Mouse (Mus musculus) gastrocnemius, postnatal 4 days (tissue): ENCODE results near the gene Olfr605. TPM values are rescaled to one million over a fixed set of nuclear protein-coding genes. Genes with fewer than 3 reads are reported as not detected.
"Not testable (repeated sequence)": the region's sequence is repeated elsewhere in the genome, so short reads cannot be mapped to it uniquely, and the experiment has no call there.

Source experiments
- DNase-seq, 2 experiments: peaks; one replicate each; pipeline ENCODE4 v3.0.0; 2021 to 2022; ENCODE audit warnings: low spot score in 2 of 2, mixed read lengths in 2 of 2
- long read RNA-seq, 2 experiments: library from polyadenylated mRNA; stranded (forward); transcript quantifications; one replicate each; pipeline ENCODE4 v2.0.0; 2021
- microRNA-seq: library from miRNA; unstranded; fragments of <30 nt; microRNA quantifications from one replicate; pipeline ENCODE4 v1.2.0, GENCODE M21; 2021
- total RNA-seq, 2 experiments: library from RNA; stranded (reverse); gene quantifications; 2 replicates each; pipeline ENCODE4 v1.2.3; 2021

The Olfr605 gene
- not detected for total RNA-seq
- long read RNA-seq, experiment 1: 0 reads
- long read RNA-seq, experiment 2: 0 reads

DNA sequence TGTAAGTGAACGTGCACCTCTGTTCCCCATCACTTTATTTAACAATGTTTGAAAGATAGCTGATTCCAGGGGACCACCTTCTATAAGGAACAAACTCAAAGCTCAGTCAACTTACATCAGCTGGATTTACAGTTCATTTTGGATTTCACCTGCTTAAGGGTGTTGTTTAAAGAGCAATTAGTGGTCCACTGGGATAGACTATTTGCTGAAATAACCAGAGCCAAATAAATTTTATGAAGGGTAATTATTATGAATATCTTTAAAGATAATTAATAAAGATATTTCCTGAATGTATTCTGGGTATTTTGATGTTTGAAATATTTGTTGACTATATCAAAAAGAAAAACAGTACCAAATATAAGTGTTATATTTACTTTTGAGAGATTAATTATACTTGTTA lies at the start of gene Olfr605:
Olfr605 (minus strand) TSS at position 101 of the 400 bp plus-strand sequence.
- DNase-seq: no peak

DNA sequence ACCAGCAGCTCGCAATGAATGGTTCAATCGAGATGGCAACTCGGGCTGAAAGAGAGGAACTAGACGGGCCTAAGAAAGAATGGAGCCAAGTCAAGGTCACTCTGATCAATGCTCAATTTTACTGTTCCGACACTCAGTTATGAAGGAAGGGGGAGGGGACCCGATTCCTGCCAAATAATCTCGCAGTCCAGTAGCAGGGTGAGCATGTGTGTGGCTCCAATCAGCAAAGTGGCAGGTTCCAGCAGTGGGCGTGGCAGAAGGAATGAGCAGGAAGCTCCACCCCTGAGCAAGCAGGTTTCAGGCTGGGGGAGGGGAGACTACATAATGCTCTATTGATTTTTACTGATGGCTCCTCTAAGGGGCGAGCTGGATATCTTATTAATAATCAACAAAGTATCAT lies 31.9 kb upstream of the Olfr605 start:
- not testable (repeated sequence) for DNase-seq

- DNase-seq: no peak
Measured at GRCm38 (mm10) chr7:103469577-103469976, 24.3 kb upstream of the Olfr605 start, which contains the start of gene Olfr608. Gene Olfr608, plus strand, starts transcription at chr7:103469877.

DNA sequence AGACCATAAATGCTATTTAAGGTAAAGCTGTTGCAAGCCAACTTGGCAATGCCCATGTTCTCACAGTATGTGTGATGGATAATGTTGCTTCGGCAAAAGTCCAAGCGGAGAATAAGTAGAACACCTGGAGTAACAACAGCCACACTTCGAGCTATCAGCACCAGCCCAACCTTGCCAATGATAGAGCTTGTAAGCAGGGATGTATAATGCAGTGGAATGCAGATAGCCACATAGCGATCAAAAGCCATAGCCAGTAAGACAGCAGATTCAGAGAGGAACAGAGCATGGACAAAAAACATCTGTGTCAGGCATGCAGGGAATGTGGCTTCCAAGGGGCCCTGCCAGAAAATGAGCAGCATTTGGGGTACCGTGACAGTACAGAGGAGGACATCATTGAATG lies 15.4 kb upstream of the Olfr605 start:
- no peak for DNase-seq

GRCm38 (mm10) chr7:103448746-103449145 lies 3.5 kb upstream of the Olfr605 start, which contains the start of gene Olfr606:
Gene Olfr606, plus strand, starts transcription at chr7:103449046.
- no peak for DNase-seq

GRCm38 (mm10) chr7:103414772-103415171 lies 30.5 kb downstream of the Olfr605 start, which contains the start of gene Usp17lc:
Gene Usp17lc, plus strand, starts transcription at chr7:103415072.
- not testable (repeated sequence) for DNase-seq

DNA sequence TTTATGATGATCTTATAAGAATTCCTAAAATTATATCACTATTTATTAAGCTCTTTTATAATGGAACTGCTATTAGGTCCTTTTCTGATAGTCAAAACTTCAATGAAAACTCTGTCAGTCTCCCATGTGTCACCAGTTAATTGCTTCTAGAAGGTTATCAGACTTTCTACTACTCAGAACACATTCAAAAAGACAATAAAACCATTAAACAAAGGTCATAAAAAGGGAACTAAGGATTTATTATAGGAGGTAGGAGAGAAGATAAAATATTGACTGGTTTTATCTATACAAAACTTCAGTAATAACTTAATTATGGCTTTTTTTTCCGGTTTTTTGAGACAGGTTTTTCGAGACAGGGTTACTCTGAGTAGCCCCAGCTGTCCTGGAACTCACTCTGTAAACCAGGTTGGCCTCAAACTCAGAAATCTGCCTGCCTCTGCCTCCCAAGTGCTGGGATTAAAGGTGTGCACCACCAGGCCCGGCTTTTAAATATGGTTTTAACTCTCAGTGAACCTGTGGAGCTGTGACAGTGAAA lies 38.7 kb downstream of the Olfr605 start:
- DNase-seq: not testable (repeated sequence)

DNA sequence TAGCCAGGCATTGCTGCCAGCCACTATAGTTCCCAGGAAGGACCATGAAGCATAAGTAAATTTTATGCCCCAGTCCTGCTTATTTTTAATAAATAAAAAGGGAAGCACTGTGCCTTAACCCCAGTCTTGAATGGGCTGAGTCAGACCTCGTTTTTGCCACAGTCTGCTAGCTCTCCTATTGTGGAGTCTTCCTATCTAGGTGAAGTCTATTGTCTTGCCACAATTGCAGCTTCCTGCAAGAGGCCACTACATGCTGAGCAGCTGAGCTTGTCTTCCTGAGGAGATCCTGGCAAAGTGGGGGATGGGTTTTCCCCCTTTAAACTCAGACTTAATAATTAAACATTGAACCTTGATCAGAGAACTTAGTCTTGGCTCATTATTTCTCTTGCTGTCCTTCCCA lies 46.3 kb downstream of the Olfr605 start:
- no peak for DNase-seq

DNA sequence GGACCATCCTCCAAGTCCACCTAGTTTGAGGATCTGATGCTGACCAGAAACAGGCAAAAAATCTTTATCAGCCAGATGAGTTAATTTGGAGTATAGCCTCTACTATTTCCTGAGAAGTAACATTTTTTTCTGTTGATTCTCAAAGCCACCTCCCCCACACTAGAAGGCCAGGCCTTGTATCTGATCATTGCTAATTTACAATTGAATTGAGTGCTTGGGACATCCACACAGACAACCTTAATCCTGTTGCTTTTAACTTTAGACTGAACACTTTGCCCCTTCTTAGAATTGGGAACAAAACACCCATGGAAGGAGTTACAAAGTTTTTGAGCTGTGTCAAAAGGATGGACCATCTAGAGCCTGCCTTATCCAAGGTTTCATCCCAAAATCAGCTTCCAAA lies 47.5 kb downstream of the Olfr605 start:
- DNase-seq: no peak

Small RNA genes lying within 50 kb of the gene (microRNA-seq; reads per million reads assigned to microRNA genes)
- gene Gm25774: not detected

Other genes with a start within 250 kb of the Olfr605 start
- gene Olfr593, start 233.6 kb downstream of the Olfr605 start, total RNA-seq: not detected
- not detected for gene Olfr594, start 228.4 kb downstream of the Olfr605 start, total RNA-seq
- gene Usp17ld, start 192.9 kb downstream of the Olfr605 start, total RNA-seq: not detected
- gene Olfr596, start 139.8 kb downstream of the Olfr605 start, total RNA-seq: not detected
- gene Olfr597, start 129.1 kb downstream of the Olfr605 start, total RNA-seq: not detected
- gene Olfr598, start 121.9 kb downstream of the Olfr605 start, total RNA-seq: not detected
- not detected for gene Olfr599, start 109.5 kb downstream of the Olfr605 start, total RNA-seq
- gene Olfr600, start 95.8 kb downstream of the Olfr605 start, total RNA-seq: not detected
- gene Olfr601, start 82.8 kb downstream of the Olfr605 start, total RNA-seq: not detected
- not detected for gene Olfr603, start 59.3 kb downstream of the Olfr605 start, total RNA-seq
- not detected for gene Usp17lc, start 30.4 kb downstream of the Olfr605 start, total RNA-seq
- not detected for gene Olfr606, start 3.6 kb upstream of the Olfr605 start, total RNA-seq
- not detected for gene Olfr607, start 18.7 kb upstream of the Olfr605 start, total RNA-seq
- not detected for gene Olfr608, start 24.4 kb upstream of the Olfr605 start, total RNA-seq
- not detected for gene Olfr609, start 52.6 kb upstream of the Olfr605 start, total RNA-seq
- gene Olfr610, start 66.7 kb upstream of the Olfr605 start, total RNA-seq: not detected
- gene Olfr611, start 75.4 kb upstream of the Olfr605 start, total RNA-seq: not detected
- not detected for gene Olfr612, start 97.3 kb upstream of the Olfr605 start, total RNA-seq
- gene Olfr613, start 102.6 kb upstream of the Olfr605 start, total RNA-seq: not detected
- not detected for gene Olfr615, start 110.6 kb upstream of the Olfr605 start, total RNA-seq
- gene Olfr616, start 123.7 kb upstream of the Olfr605 start, total RNA-seq: not detected
- gene Olfr617, start 127.6 kb upstream of the Olfr605 start, total RNA-seq: not detected
- not detected for gene Olfr618, start 144.7 kb upstream of the Olfr605 start, total RNA-seq
- not detected for gene Olfr619, start 155.1 kb upstream of the Olfr605 start, total RNA-seq
- not detected for gene Olfr620, start 167.1 kb upstream of the Olfr605 start, total RNA-seq
- not detected for gene Olfr622, start 197.3 kb upstream of the Olfr605 start, total RNA-seq
- not detected for gene Olfr623, start 218.3 kb upstream of the Olfr605 start, total RNA-seq
- gene Olfr624, start 225.8 kb upstream of the Olfr605 start, total RNA-seq: not detected
- not detected for gene Olfr625-ps1, start 237.3 kb upstream of the Olfr605 start, total RNA-seq